Mouse (Mus musculus) gastrocnemius, adult 18-20 months (tissue): Measurements from ENCODE around the gene Olfr177. TPM values are rescaled to one million over a fixed set of nuclear protein-coding genes. Genes with fewer than 3 reads are reported as not detected.

Source experiments
- DNase-seq: peaks from one replicate; pipeline ENCODE4 v3.0.0; 2021; ENCODE audit warnings: low spot score
- long read RNA-seq, 2 experiments: library from polyadenylated mRNA; stranded (forward); transcript quantifications; one replicate each; pipeline ENCODE4 v2.0.0; 2021
- total RNA-seq, 2 experiments: library from RNA; stranded (reverse); gene quantifications; 2 replicates each; pipeline ENCODE4 v1.2.3; 2021

The Olfr177 gene
- total RNA-seq = not detected
- long read RNA-seq, experiment 1 = 0 reads
- long read RNA-seq, experiment 2 = 0 reads

GRCm38 (mm10) chr16:58874668-58875067, at the start of gene Olfr177:
TSS of gene Olfr177 (minus strand) at chr16:58874768.
- no peak for DNase-seq

- DNase-seq = no peak
These were observed 17.4 kb upstream of the Olfr177 start, which contains the start of gene Olfr178 for GRCm38 (mm10) chr16:58891963-58892362. TSS of gene Olfr178 (minus strand) at chr16:58892063.

- no peak for DNase-seq
These were observed 9.8 kb upstream of the Olfr177 start for GRCm38 (mm10) chr16:58884416-58884815.

GRCm38 (mm10) chr16:58861479-58861878, 13.1 kb downstream of the Olfr177 start:
- no peak for DNase-seq

- DNase-seq = no peak
These were observed 14.4 kb downstream of the Olfr177 start for GRCm38 (mm10) chr16:58860032-58860737.

- no peak for DNase-seq
These were observed 47.7 kb downstream of the Olfr177 start, which contains the start of gene Olfr175-ps1 for GRCm38 (mm10) chr16:58826732-58827319. TSS of gene Olfr175-ps1 (minus strand) at chr16:58826782.

Other genes starting within 250 kb of the Olfr177 start
- gene E330017A01Rik, start 236.0 kb downstream of the Olfr177 start, total RNA-seq = not detected
- 10 to 100 TPM; 20.2 to 20.7 TPM for gene Cpox, start 204.5 kb downstream of the Olfr177 start, total RNA-seq
- gene Gpr15, start 155.7 kb downstream of the Olfr177 start, total RNA-seq = not detected
- 10 to 100 TPM; 56.8 to 66.4 TPM for gene Cldnd1, start 146.9 kb downstream of the Olfr177 start, total RNA-seq
- not detected for gene Olfr172, start 111.6 kb downstream of the Olfr177 start, total RNA-seq
- gene Olfr173, start 74.5 kb downstream of the Olfr177 start, total RNA-seq = not detected
- not detected for gene Olfr175-ps1, start 48.0 kb downstream of the Olfr177 start, total RNA-seq
- not detected for gene Olfr178, start 17.3 kb upstream of the Olfr177 start, total RNA-seq
- gene Olfr181, start 54.0 kb upstream of the Olfr177 start, total RNA-seq = not detected
- gene Olfr180, start 54.6 kb upstream of the Olfr177 start, total RNA-seq = not detected
- not detected for gene Olfr183, start 120.6 kb upstream of the Olfr177 start, total RNA-seq
- gene Olfr186, start 155.5 kb upstream of the Olfr177 start, total RNA-seq = not detected
- gene Olfr187, start 165.0 kb upstream of the Olfr177 start, total RNA-seq = not detected
- gene Olfr190, start 203.2 kb upstream of the Olfr177 start, total RNA-seq = not detected
- gene Olfr191, start 215.1 kb upstream of the Olfr177 start, total RNA-seq = not detected
- not detected for gene Olfr193, start 237.1 kb upstream of the Olfr177 start, total RNA-seq
- not detected for gene Olfr194, start 246.3 kb upstream of the Olfr177 start, total RNA-seq